Mouse (Mus musculus) E14TG2a.4 (cell line): ENCODE results near the gene Ggps1.
"Not testable (repeated sequence)": the region's sequence is repeated elsewhere in the genome, so short reads cannot be mapped to it uniquely, and the experiment has no call there.

Source experiments
- H3K27me3 ChIP-seq: 2 replicates; pipeline ENCODE4 v1.6.1; 2014; ENCODE audit warnings: low read length, control low read depth; ENCODE audit not compliant: insufficient read depth
- H3K36me3 ChIP-seq: 2 replicates; pipeline ENCODE4 v1.6.1; 2014; ENCODE audit warnings: low read length, control low read depth; ENCODE audit not compliant: insufficient read depth
- H3K4me1 ChIP-seq: replicated peaks from 2 replicates; pipeline ENCODE4 v1.6.1; 2014; ENCODE audit warnings: low read depth, low read length, control low read depth
- H3K4me3 ChIP-seq: replicated peaks from 2 replicates; pipeline ENCODE4 v1.5.1; 2014; ENCODE audit warnings: mild to moderate bottlenecking, low read length
- H3K9me3 ChIP-seq: 2 replicates; pipeline ENCODE4 v1.6.1; 2014; ENCODE audit warnings: low read length, control low read depth
- CTCF ChIP-seq: conservative IDR thresholded peaks from 2 replicates; pipeline ENCODE4 v1.5.1; 2014; ENCODE audit warnings: low read length
- NANOG ChIP-seq: IDR thresholded peaks from 2 replicates; pipeline ENCODE4 v1.6.1; 2014; ENCODE audit warnings: borderline replicate concordance, low read length, mixed read lengths
- POU5F1 ChIP-seq: IDR thresholded peaks from 2 replicates; pipeline ENCODE4 v1.6.1; 2014; ENCODE audit warnings: low read length, borderline replicate concordance

The Ggps1 gene

GRCm38 (mm10) chr13:14044521-14044920 lies 18.8 kb downstream of the Ggps1 start:
- TF ChIP-seq CTCF, result no peak
- H3K4me3 ChIP-seq, result no peak overlapping the region
- peaks cover 19% of the 10 kb centered on the region for H3K4me1 ChIP-seq
- H3K36me3 ChIP-seq, result peaks cover 14% of the 10 kb centered on the region
- H3K27me3 ChIP-seq, result no peaks in the 10 kb centered on the region
- no peaks in the 10 kb centered on the region for H3K9me3 ChIP-seq

DNA sequence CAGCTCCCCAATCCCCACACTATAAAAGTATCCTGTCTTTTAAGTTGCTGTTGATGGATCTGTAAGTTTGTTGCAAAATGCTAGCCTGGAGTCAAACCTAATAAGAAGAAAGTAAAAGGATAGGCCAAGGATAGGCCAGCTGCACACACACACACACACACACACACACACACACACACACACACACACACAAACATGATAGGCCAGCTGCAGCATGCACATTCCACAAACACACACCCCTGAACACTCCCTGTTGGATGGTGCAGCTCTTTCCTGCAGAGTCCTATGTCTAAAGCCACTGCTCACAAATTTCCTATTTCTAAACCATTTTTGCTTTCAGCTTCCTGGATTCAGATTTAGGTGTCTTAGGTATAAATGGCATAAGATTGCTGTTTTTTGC lies 19.4 kb downstream of the Ggps1 start:
- no peak overlapping the region for H3K4me3 ChIP-seq
- H3K36me3 ChIP-seq, result peaks cover 8% of the 10 kb centered on the region; the same call in 1 of the 2 replicates
- H3K4me1 ChIP-seq, result peaks cover 21% of the 10 kb centered on the region
- no peak for TF ChIP-seq POU5F1
- no peak for TF ChIP-seq NANOG
- no peak for TF ChIP-seq CTCF
- no peaks in the 10 kb centered on the region for H3K9me3 ChIP-seq
- H3K27me3 ChIP-seq, result no peaks in the 10 kb centered on the region

DNA sequence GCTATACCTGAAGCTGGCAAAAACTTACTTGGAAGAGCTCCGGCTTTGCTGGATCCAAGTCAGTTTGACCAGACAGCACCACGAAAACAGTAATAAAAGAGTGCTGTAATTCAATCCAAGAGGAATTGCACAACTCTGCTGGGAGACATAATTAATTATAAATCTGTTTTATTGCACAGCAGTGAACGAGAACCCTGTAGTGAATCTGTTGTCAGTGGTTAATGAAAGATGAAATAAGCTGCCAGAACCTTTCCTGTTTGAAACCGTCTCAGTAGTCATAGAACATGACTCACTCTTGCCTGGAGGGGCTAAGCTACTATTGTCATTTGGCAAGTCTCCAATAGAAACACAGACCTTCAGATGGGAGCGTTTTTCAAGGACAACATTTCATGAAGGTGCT lies 23.1 kb downstream of the Ggps1 start:
- H3K36me3 ChIP-seq, result no peaks in the 10 kb centered on the region
- TF ChIP-seq POU5F1, result no peak
- no peak for TF ChIP-seq CTCF
- TF ChIP-seq NANOG, result no peak

GRCm38 (mm10) chr13:14039292-14039965 lies 23.9 kb downstream of the Ggps1 start, which contains the start of gene Tbce:
Gene Tbce, minus strand, starts transcription at chr13:14039638.
- H3K4me3 ChIP-seq, result peak within 1 kb of the TSS; percentile 87
- no peaks in the 10 kb centered on the region for H3K36me3 ChIP-seq
- no peak for TF ChIP-seq CTCF
- TF ChIP-seq POU5F1, result no peak
- TF ChIP-seq NANOG, result no peak

More for the DNA sequence above, 23.1 kb downstream of the Ggps1 start:
- no peaks in the 10 kb centered on the region for H3K9me3 ChIP-seq
- H3K27me3 ChIP-seq, result no peaks in the 10 kb centered on the region
- peak overlapping the region; percentile 87 for H3K4me3 ChIP-seq
- H3K4me1 ChIP-seq, result peaks cover 39% of the 10 kb centered on the region

GRCm38 (mm10) chr13:14038911-14039291 lies 24.4 kb downstream of the Ggps1 start:
- Histone ChIP-seq H3K4me3 (peak overlapping the region; percentile 87), H3K9me3 (no peaks in the 10 kb centered on the region), H3K36me3 (no peaks in the 10 kb centered on the region)

More at GRCm38 (mm10) chr13:14039292-14039965, 23.9 kb downstream of the Ggps1 start, which contains the start of gene Tbce:
- Histone ChIP-seq H3K9me3 (no peaks in the 10 kb centered on the region), H3K27me3 (no peaks in the 10 kb centered on the region), H3K4me1 (peaks cover 46% of the 10 kb centered on the region)

DNA sequence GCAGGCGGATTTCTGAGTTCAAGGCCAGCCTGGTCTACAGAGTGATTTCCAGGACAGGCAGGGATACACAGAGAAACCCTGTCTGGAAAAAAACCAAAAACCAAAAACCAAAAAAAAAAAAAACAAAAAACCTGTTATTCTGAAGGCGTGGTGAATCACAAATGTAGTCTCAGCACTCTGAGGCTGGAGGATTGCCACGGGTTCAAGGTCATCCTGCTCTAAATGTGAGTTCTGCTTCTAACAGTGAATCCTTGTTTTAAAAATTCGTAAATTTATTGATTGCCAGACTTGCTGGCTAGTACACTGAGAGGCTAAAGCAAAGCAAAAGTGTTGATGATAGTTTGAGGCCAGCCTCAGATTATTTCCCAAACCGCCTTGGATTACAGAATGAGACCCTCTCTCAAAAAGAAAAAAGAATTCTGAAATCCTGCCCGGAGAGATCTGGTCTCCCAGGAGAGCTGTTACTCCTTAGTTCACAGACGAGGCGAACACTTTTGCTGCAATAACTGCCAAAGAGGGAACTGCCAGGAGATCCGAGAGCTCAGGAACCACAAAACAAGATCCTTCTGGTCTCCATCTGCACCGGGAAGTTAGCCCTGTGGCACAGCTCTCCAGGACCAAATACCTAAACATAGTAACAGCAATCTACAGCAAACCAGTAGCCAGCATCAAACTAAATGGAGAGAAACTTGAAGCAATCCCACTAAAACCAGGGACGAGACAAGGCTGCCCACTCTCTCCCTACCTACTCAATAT lies 27.2 kb downstream of the Ggps1 start:
- Histone ChIP-seq H3K27me3 (no peaks in the 10 kb centered on the region), H3K36me3 (peaks cover 15% of the 10 kb centered on the region), H3K4me3 (peak overlapping the region; percentile 29), H3K4me1 (peaks cover 62% of the 10 kb centered on the region), H3K9me3 (no peaks in the 10 kb centered on the region)
- TF ChIP-seq POU5F1, result no peak
- no peak for TF ChIP-seq NANOG
- TF ChIP-seq CTCF, result no peak

More at GRCm38 (mm10) chr13:14038911-14039291, 24.4 kb downstream of the Ggps1 start:
- no peak for TF ChIP-seq POU5F1
- TF ChIP-seq NANOG, result no peak
- TF ChIP-seq CTCF, result no peak
- Histone ChIP-seq H3K4me1 (peaks cover 51% of the 10 kb centered on the region), H3K27me3 (no peaks in the 10 kb centered on the region)

DNA sequence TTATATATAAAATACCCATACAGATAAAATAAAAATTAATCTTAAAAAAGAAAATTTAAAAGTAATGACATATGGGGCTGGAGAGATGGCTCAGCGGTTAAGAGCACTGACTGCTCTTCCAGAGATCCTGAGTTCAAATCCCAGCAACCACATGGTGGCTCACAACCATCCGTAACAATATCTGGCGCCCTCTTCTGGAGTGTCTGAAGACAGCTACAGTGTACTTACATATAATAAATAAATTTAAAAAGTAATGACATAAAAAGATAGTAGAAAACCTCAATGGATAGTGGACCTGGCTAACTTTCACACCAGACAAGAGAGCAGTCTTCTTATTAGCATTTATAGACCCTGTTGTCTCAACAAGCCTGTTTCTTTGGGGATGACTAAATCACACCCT lies 27.9 kb downstream of the Ggps1 start:
- H3K4me1 ChIP-seq, result peaks cover 55% of the 10 kb centered on the region
- not testable (repeated sequence) for H3K27me3 ChIP-seq, H3K9me3 ChIP-seq, H3K4me3 ChIP-seq
- peaks cover 18% of the 10 kb centered on the region for H3K36me3 ChIP-seq

GRCm38 (mm10) chr13:14034073-14034348 lies 29.3 kb downstream of the Ggps1 start:
- H3K9me3 ChIP-seq, result no peaks in the 10 kb centered on the region
- H3K4me3 ChIP-seq, result 0 out of 2 replicates have a peak overlapping the region, but pooled peaks have one; percentile 3
- TF ChIP-seq NANOG (no peak), POU5F1 (no peak), CTCF (no peak)

GRCm38 (mm10) chr13:14033309-14034072 lies 29.8 kb downstream of the Ggps1 start:
- peaks cover 28% of the 10 kb centered on the region for H3K36me3 ChIP-seq
- no peaks in the 10 kb centered on the region for H3K9me3 ChIP-seq
- H3K4me3 ChIP-seq, result no peak overlapping the region
- no peaks in the 10 kb centered on the region for H3K27me3 ChIP-seq
- peaks cover 50% of the 10 kb centered on the region for H3K4me1 ChIP-seq
- TF ChIP-seq NANOG, result no peak
- TF ChIP-seq CTCF, result no peak
- TF ChIP-seq POU5F1, result no peak

More at GRCm38 (mm10) chr13:14034073-14034348, 29.3 kb downstream of the Ggps1 start:
- peaks cover 54% of the 10 kb centered on the region for H3K4me1 ChIP-seq
- H3K36me3 ChIP-seq, result peaks cover 23% of the 10 kb centered on the region
- no peaks in the 10 kb centered on the region for H3K27me3 ChIP-seq
